Mouse (Mus musculus): ENCODE data around the gene Prmt9. TPM values are rescaled to one million over a fixed set of nuclear protein-coding genes. Genes with fewer than 3 reads are reported as not detected.
A peak's percentile ranks its signal among the peaks of the same experiment; 100 is the strongest.

Gene Prmt9
- polyA plus RNA-seq (2014; fragmentation: Nextera tagmentation; extraction: Ambion mirVana) = 32.6 and 32.9 TPM in 2 replicates

DNA sequence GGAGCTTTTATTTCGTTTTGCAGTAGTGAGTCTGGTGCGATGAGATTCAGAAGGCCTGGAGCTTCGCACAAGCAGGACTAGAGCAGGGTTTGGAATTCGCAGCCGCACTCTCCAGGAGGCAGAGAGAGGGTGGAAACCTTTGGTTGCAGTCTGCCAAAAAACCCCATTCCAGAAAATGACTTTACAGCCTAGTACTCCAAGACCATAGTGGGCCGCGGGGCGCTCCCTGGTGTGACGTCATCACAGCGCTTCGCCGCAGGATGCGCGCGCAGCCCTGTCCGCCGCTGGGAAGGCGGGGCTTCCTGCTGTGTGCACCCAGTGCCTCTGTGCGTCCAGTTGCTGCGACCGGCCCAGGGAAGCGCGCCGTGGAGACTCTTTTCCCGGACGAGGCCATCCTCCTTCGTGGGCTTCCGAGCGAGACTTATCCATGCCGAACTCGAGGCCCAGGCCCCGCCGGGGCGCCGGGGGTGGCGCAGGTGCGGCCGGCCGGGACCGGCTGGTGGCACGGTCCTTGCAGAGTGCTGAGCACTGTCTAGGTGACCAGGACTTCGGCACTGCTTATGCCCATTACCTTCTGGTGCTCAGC is at the start of gene Prmt9:
TSS of gene Prmt9 (plus strand) at position 277 of the 586 bp plus-strand sequence.
- H3K27me3 ChIP-seq (ENCODE audit: control insufficient read depth, insufficient read depth, low read length) = no peaks in the 10 kb centered on the region
- 2% methylated on average over 42 of the region's 42 CpGs for WGBS
- H3K4me2 ChIP-seq (ENCODE audit: low read depth, low read length) = peak within 1 kb of the TSS; percentile 58
- H3K27ac ChIP-seq (ENCODE audit: low read depth, low read length) = peak within 1 kb of the TSS; percentile 91
- H3K4me3 ChIP-seq (ENCODE audit: low read depth, low read length) = peak within 1 kb of the TSS; percentile 95
- no peaks in the 10 kb centered on the region for H3K9me3 ChIP-seq (ENCODE audit: control insufficient read depth, low read length)
- peak within 1 kb of the TSS; percentile 94 for H3K9ac ChIP-seq (replicated peaks; ENCODE audit: low read depth, low read length)
- peak; percentile 94 for ATAC-seq (ENCODE audit: low read depth)
- peaks cover 14% of the 10 kb centered on the region for H3K36me3 ChIP-seq (ENCODE audit: control insufficient read depth, insufficient read depth, low read length)
- H3K4me1 ChIP-seq (ENCODE audit: control insufficient read depth, insufficient read depth, low read length) = peaks cover 3% of the 10 kb centered on the region; the same call in 1 of the 2 replicates

DNA sequence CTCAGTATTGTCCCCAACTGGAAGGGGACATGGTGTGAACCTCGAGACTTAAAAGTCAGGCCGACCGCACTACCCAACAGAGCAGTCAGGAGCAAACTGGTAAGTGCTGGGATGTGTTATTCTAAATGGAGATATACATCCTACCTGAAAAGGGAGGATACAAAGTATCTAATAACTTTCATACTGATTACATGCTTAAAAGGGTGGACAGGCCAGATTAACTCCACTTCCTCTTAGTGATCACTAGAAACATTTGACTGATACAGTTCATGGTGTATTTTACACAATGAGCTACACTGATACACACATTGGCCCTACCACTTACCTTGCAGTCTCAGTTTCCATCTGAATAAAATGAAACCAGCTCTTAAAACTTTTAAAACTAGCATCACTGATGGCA is 48.9 kb upstream of the Prmt9 start:
- Histone ChIP-seq H3K36me3 (ENCODE audit: control insufficient read depth, insufficient read depth, low read length) (no peaks in the 10 kb centered on the region), H3K27ac (ENCODE audit: low read depth, low read length) (no peak overlapping the region), H3K4me3 (ENCODE audit: low read depth, low read length) (no peak overlapping the region), H3K4me1 (ENCODE audit: control insufficient read depth, insufficient read depth, low read length) (no peaks in the 10 kb centered on the region), H3K9ac (replicated peaks; ENCODE audit: low read depth, low read length) (no peak overlapping the region), H3K9me3 (ENCODE audit: control insufficient read depth, low read length) (no peaks in the 10 kb centered on the region), H3K4me2 (ENCODE audit: low read depth, low read length) (no peak overlapping the region), H3K27me3 (ENCODE audit: control insufficient read depth, insufficient read depth, low read length) (no peaks in the 10 kb centered on the region)
- WGBS = 96% methylated on average over 3 of the region's 3 CpGs
- ATAC-seq (ENCODE audit: low read depth) = no peak

DNA sequence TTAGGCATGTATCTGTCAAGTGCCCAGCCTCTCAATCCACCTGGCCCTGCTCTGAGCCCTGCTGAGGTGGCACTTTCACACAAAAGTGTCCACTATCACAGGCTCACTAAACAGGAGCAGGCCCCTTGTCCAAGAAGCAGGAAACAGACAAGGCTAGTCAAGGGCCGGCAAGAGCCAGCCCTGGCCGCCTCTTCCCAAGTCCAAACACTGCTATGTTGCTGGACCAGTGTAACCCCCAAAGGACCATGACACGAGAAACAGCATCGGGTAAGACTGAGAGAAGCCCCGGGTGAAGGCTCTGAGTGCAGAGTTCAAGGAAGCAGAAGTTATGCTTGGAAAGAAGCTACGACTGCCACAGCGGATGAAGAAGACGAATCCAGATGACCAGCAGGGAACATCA is 48.1 kb upstream of the Prmt9 start:
- Histone ChIP-seq H3K4me2 (ENCODE audit: low read depth, low read length) (no peak overlapping the region), H3K4me3 (ENCODE audit: low read depth, low read length) (no peak overlapping the region), H3K27ac (ENCODE audit: low read depth, low read length) (no peak overlapping the region), H3K9me3 (ENCODE audit: control insufficient read depth, low read length) (no peaks in the 10 kb centered on the region), H3K4me1 (ENCODE audit: control insufficient read depth, insufficient read depth, low read length) (no peaks in the 10 kb centered on the region), H3K36me3 (ENCODE audit: control insufficient read depth, insufficient read depth, low read length) (no peaks in the 10 kb centered on the region), H3K9ac (replicated peaks; ENCODE audit: low read depth, low read length) (no peak overlapping the region), H3K27me3 (ENCODE audit: control insufficient read depth, insufficient read depth, low read length) (no peaks in the 10 kb centered on the region)
- ATAC-seq (ENCODE audit: low read depth) = no peak
- WGBS = 90% methylated on average over 8 of the region's 8 CpGs

DNA sequence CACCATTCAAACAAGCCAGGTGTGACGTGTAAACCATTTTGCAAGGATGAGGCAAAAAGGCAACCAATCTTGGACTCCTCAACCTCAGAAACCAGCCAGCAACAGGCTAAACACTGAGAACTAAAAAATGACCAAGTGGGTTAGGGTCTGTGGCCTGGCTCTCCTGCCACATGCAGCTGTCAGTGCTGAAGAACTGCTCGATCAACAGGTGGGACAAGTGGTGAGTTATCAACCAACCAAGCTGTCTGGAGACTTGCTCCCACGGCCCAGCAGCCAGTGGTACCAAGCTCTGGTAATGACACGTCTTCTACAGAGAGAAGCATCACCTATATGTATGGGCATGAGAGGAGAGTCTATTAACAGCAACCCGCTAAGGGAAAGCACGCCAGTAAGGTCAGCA is 46.6 kb upstream of the Prmt9 start:
- no peaks in the 10 kb centered on the region for H3K27me3 ChIP-seq (ENCODE audit: control insufficient read depth, insufficient read depth, low read length)
- H3K9ac ChIP-seq (replicated peaks; ENCODE audit: low read depth, low read length) = no peak overlapping the region
- WGBS = 94% methylated on average over 6 of the region's 6 CpGs
- ATAC-seq (ENCODE audit: low read depth) = no peak
- H3K4me1 ChIP-seq (ENCODE audit: control insufficient read depth, insufficient read depth, low read length) = no peaks in the 10 kb centered on the region
- H3K36me3 ChIP-seq (ENCODE audit: control insufficient read depth, insufficient read depth, low read length) = no peaks in the 10 kb centered on the region
- no peak overlapping the region for H3K27ac ChIP-seq (ENCODE audit: low read depth, low read length)
- H3K9me3 ChIP-seq (ENCODE audit: control insufficient read depth, low read length) = no peaks in the 10 kb centered on the region
- no peak overlapping the region for H3K4me3 ChIP-seq (ENCODE audit: low read depth, low read length)
- no peak overlapping the region for H3K4me2 ChIP-seq (ENCODE audit: low read depth, low read length)

DNA sequence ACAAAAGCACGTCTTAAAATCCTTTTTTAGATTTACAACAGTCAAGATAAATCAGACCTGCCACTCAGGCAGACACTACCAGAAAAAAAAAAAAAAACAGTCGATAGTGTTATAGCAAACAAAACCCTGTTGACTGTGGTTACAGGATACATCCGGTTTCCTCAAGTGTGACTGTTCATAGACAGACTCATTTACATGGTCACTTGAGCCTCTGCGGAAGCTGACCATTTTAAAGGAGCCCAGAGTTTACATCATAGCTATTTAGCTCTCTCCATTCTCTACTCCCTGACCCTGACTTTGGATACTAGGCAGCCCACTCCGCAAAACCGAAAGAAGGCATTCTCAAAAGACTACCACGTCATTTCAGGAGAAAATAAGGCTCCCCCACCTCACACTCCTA is 42.7 kb upstream of the Prmt9 start:
- Histone ChIP-seq H3K4me3 (ENCODE audit: low read depth, low read length) (no peak overlapping the region), H3K27ac (ENCODE audit: low read depth, low read length) (no peak overlapping the region), H3K36me3 (ENCODE audit: control insufficient read depth, insufficient read depth, low read length) (no peaks in the 10 kb centered on the region), H3K27me3 (ENCODE audit: control insufficient read depth, insufficient read depth, low read length) (no peaks in the 10 kb centered on the region), H3K9me3 (ENCODE audit: control insufficient read depth, low read length) (no peaks in the 10 kb centered on the region), H3K4me2 (ENCODE audit: low read depth, low read length) (no peak overlapping the region), H3K9ac (replicated peaks; ENCODE audit: low read depth, low read length) (no peak overlapping the region), H3K4me1 (ENCODE audit: control insufficient read depth, insufficient read depth, low read length) (no peaks in the 10 kb centered on the region)
- WGBS = 82% methylated on average over 7 of the region's 7 CpGs
- ATAC-seq (ENCODE audit: low read depth) = no peak

DNA sequence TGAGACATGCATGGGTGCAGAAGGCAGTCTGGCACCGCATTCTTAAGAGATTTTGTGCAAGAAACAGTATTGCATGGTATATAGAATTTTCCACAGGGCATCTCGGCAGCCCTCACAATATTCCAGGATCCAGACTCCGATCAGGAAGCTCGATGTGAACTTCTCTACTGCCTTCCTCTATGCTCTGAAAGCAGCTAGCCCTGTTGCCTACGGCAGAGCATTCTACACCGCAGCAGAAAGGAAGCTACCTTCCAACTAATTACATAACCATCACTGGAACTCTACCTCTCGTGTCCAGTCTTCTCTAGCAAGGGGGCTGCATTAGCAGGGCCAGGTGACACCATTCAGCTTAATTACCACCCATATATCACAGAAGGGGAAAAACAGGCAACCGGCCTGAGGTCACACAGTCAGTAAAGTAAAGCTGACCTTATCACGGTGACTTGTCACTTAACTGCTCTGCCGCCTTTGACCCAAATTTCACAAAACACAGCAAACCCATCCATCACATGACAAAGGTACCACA is 41.6 kb upstream of the Prmt9 start:
- no peak for ATAC-seq (ENCODE audit: low read depth)
- Histone ChIP-seq H3K4me1 (ENCODE audit: control insufficient read depth, insufficient read depth, low read length) (no peaks in the 10 kb centered on the region), H3K4me2 (ENCODE audit: low read depth, low read length) (no peak overlapping the region), H3K36me3 (ENCODE audit: control insufficient read depth, insufficient read depth, low read length) (no peaks in the 10 kb centered on the region), H3K27me3 (ENCODE audit: control insufficient read depth, insufficient read depth, low read length) (no peaks in the 10 kb centered on the region), H3K9ac (replicated peaks; ENCODE audit: low read depth, low read length) (no peak overlapping the region), H3K9me3 (ENCODE audit: control insufficient read depth, low read length) (no peaks in the 10 kb centered on the region), H3K27ac (ENCODE audit: low read depth, low read length) (no peak overlapping the region), H3K4me3 (ENCODE audit: low read depth, low read length) (no peak overlapping the region)
- WGBS = 63% methylated on average over 10 of the region's 10 CpGs

DNA sequence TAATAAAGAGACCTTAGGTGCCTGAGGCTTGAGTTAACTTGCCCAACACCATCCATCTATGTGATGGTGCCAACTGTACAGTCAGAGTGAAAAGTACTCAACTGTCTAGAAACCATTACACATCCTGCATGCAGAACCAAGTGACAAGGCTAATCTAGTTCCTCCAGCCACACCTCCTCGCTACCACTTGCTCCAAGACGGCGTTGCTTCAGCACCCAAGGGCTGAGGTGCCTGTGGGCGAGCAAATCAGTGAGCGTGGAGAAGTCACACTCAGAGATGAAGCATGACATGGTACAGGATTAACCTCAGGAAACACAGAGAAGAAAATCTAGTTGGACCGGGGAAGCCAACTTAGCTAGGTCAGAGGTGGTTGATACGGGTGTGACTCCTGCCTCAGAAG is 40.2 kb upstream of the Prmt9 start:
- no peaks in the 10 kb centered on the region for H3K9me3 ChIP-seq (ENCODE audit: control insufficient read depth, low read length)
- ATAC-seq (ENCODE audit: low read depth) = no peak
- 96% methylated on average over 7 of the region's 7 CpGs for WGBS
- no peak overlapping the region for H3K27ac ChIP-seq (ENCODE audit: low read depth, low read length)
- H3K9ac ChIP-seq (replicated peaks; ENCODE audit: low read depth, low read length) = no peak overlapping the region
- H3K27me3 ChIP-seq (ENCODE audit: control insufficient read depth, insufficient read depth, low read length) = no peaks in the 10 kb centered on the region
- H3K36me3 ChIP-seq (ENCODE audit: control insufficient read depth, insufficient read depth, low read length) = no peaks in the 10 kb centered on the region
- no peaks in the 10 kb centered on the region for H3K4me1 ChIP-seq (ENCODE audit: control insufficient read depth, insufficient read depth, low read length)
- no peak overlapping the region for H3K4me2 ChIP-seq (ENCODE audit: low read depth, low read length)
- no peak overlapping the region for H3K4me3 ChIP-seq (ENCODE audit: low read depth, low read length)

DNA sequence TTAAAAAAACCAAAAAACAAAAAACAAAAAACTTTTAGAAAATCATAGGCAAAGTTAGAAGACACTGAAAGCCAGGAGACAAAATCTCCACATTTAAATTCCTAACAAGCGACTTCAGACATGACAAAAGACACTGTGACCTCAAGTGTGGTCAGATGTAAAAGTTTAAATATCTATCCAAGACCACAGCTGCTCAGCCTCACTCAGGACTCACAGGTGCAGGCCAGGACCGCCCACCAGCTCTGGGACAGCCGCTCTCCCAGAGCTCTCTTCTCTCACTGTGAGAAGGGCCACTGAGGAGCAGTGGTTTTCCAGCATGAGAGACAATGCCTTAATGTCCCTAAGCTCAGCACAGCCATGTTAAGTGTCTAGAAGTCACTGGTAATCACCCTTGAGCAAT is 38.8 kb upstream of the Prmt9 start:
- no peak for ATAC-seq (ENCODE audit: low read depth)
- no peaks in the 10 kb centered on the region for H3K9me3 ChIP-seq (ENCODE audit: control insufficient read depth, low read length)
- H3K4me1 ChIP-seq (ENCODE audit: control insufficient read depth, insufficient read depth, low read length) = no peaks in the 10 kb centered on the region
- H3K27me3 ChIP-seq (ENCODE audit: control insufficient read depth, insufficient read depth, low read length) = no peaks in the 10 kb centered on the region
- no peak overlapping the region for H3K4me3 ChIP-seq (ENCODE audit: low read depth, low read length)
- 67% methylated on average over 3 of the region's 3 CpGs for WGBS
- no peak overlapping the region for H3K9ac ChIP-seq (replicated peaks; ENCODE audit: low read depth, low read length)
- no peak overlapping the region for H3K27ac ChIP-seq (ENCODE audit: low read depth, low read length)
- H3K4me2 ChIP-seq (ENCODE audit: low read depth, low read length) = no peak overlapping the region
- H3K36me3 ChIP-seq (ENCODE audit: control insufficient read depth, insufficient read depth, low read length) = no peaks in the 10 kb centered on the region

DNA sequence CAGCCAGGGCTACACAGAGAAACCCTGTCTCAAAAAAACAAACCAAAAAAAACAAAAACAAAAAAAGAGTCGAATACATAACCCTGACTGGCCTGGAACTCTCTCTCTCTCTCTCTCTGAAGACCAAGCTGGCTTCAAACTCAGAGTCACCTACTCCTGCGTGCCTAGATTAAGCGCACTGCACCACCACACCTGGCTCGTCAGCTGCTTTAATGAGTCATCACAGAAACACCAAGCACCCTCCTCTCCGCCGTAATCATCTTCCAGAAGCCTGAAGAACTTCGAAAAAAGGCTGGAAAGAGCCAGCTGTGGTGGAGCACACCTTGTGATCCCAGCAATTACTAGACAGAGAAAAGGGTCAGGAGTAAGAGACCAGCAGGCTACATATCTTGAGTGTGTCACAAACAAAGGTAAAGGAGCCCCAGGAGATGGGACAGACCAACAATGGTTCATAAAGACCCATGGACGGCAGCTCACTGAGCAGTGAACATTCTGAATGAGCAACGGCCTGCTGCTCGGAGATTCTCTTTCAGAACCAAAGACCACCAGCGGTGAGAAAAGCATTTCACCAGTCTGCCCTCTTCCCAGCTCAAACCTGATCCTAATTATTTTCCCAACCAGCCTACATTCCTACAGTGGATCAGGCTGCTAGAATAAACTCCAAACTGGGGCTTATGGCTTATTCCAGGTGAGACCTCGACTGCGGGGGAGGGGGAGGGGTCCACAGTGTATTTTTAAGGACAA is 37.3 kb upstream of the Prmt9 start:
- no peaks in the 10 kb centered on the region; the same call in 1 of the 2 replicates for H3K4me1 ChIP-seq (ENCODE audit: control insufficient read depth, insufficient read depth, low read length)
- no peak overlapping the region for H3K27ac ChIP-seq (ENCODE audit: low read depth, low read length)
- H3K9me3 ChIP-seq (ENCODE audit: control insufficient read depth, low read length) = no peaks in the 10 kb centered on the region
- H3K27me3 ChIP-seq (ENCODE audit: control insufficient read depth, insufficient read depth, low read length) = no peaks in the 10 kb centered on the region
- H3K4me2 ChIP-seq (ENCODE audit: low read depth, low read length) = no peak overlapping the region
- WGBS = 26% methylated on average over 13 of the region's 13 CpGs
- H3K4me3 ChIP-seq (ENCODE audit: low read depth, low read length) = no peak overlapping the region
- H3K9ac ChIP-seq (replicated peaks; ENCODE audit: low read depth, low read length) = no peak overlapping the region
- no peaks in the 10 kb centered on the region for H3K36me3 ChIP-seq (ENCODE audit: control insufficient read depth, insufficient read depth, low read length)
- ATAC-seq (ENCODE audit: low read depth) = no peak

All from neural tube, embryonic 14.5 days (tissue).